Mouse (Mus musculus) kidney, postnatal 36 days (tissue): Measurements from ENCODE around the gene Raly.

Source experiments
- DNase-seq, 2 experiments: peaks; one replicate each; pipeline ENCODE4 v3.0.0; 2021 to 2022; ENCODE audit warnings: mixed read lengths in 2 of 2

Raly gene

GRCm38 (mm10) chr2:154790656-154791483 lies at the start of gene Raly, which contains the start of gene a:
TSS of gene Raly (plus strand) at chr2:154791096.
TSS of gene a (plus strand) at chr2:154791402.
- DNase-seq: peak; percentile 98

GRCm38 (mm10) chr2:154742911-154743819 lies 47.7 kb upstream of the Raly start:
- DNase-seq: no peak

GRCm38 (mm10) chr2:154743915-154744314 lies 47.0 kb upstream of the Raly start:
- no peak for DNase-seq

GRCm38 (mm10) chr2:154748383-154748782 lies 42.5 kb upstream of the Raly start:
- DNase-seq: no peak

GRCm38 (mm10) chr2:154749046-154750036 lies 41.6 kb upstream of the Raly start:
- peak; percentile 13 to 27 for DNase-seq

- DNase-seq: peak in 1 of 2 experiments; percentile 28
Observed at GRCm38 (mm10) chr2:154751924-154752323, 39.0 kb upstream of the Raly start.

DNA sequence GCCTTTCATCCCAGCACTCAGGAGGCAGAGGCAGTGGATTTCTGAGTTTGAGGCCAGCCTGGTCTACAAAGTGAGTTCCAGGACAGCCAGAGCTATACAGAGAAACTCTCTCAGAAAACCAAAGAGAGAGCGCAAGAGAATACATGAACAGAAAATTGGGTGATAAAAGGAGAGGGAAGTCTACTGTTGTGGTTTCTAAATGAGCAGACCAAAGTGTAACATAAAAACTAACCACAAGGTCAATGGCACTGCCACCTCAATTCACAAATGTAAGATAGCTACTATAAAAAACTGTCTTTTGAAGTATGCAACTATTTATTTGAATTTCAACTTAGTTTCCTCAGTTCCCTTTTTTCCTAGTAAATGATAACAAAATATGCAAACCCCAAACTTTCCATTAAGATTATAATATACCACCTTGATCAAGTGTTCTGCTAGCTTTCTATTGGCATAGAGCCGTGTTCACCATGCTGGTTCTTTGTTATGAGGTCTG lies 36.8 kb upstream of the Raly start:
- DNase-seq: no peak

DNA sequence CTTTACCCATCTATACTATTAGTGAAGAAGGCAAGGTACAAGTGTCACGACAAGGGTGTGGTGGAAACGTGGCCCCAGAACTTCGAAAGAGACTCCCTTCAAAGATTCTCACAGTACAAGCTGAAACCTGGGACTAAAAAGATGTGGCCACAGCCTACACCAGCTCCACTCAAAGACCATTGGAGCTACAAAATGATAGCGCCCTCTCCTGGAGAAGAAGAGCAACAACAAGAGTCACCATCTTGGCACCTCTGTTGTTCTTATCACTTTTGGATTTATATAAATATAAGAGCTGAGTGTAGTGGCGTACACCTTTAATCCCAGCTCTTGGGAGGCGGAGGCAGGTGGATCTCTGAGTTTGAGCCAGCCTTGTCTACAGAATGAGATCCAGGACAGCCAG lies 35.1 kb upstream of the Raly start:
- no peak for DNase-seq

- no peak for DNase-seq
Observed at GRCm38 (mm10) chr2:154757691-154758090, 33.2 kb upstream of the Raly start.

DNA sequence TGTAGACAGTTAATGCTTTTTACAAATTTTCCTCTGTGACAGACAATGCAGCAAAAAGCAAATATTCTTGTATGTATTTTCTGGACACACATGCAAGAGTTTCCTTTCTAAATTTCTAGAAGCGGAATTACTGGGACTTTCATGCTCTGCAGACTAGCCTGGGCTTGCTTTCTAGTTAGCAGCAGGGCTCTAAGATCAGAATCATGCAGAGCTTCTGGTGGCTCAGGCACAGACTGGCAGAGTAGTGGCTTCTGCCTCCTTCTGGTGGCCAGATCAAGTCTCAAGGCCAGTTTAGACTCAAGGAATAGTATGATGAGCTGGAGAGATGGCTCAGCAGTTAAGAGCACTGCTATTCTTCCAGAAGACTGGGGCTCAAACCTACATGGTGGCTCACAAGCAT lies 32.4 kb upstream of the Raly start:
- DNase-seq: no peak

DNA sequence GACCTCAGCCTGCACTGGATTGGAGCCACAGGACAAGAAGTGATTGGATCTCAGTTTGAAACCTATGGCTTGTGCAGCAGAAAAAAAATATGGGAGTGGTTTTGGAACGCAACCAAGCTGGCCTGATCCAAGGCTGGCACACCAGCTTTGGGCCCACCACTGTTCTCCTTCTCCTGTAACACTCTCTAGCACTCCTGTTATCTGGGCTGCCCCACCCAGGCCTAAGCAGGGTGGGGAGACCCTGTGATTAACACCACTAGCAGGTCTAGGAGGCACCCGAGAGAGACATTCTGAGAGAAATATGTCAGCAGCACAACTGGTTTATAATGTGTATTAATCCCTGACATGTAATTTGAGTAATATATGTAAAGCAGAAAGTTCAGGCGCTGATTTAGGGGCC lies 27.7 kb upstream of the Raly start:
- no peak for DNase-seq

DNA sequence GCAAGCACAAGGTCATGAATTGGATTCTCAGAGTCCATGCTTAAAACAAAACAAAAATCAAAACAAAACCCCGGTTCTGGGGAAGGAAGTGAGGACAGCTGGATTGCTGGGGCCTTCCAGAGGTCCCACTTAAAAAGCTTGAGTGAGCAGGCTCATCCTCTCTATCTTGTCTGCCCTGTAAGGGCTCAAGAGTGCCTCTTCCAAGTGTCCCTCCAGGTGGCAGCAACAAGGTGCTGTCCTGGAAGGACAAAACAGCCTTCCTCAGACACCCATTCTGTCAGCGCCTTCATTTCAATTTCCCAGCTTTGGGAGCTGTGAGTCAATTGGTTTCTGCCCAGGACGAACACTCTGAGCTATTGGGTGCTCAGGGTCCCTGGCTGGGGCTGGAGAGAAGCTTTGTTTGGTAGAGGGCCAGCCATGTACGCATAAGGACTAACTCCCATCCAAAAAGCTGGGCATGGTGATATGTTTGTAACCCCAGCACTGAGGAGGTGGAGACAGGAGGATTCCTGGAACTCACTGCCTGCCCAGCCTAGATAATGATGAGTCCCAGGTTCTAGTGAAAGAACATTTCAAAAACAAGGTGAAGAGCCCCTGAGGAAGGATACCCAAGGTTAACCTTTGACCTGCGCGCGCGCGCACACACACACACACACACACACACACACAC lies 25.9 kb upstream of the Raly start:
- DNase-seq: peak in 1 of 2 experiments; percentile 42

DNA sequence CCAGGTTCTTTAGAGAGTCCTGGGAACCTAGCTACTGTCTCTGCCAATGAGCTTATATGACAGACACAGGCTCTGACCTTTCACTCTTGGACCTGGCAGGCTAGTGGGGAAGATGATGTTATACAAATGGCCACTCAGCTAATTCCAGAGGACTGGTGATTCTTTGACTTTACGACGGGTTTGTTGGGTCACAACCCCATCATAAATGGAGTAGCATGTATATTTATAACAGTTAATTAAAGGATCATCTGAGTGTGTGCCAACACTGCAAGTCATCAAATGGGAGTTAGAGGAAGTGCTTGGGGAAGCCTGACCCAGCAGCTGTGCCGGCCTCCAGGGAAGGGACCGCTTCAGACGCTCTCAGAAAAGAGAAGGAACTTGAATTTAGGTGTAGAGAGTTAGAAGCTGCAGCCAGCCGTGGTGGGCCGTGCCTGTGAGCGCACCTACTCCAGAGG lies 25.3 kb upstream of the Raly start:
- DNase-seq: no peak

- no peak for DNase-seq
Observed at GRCm38 (mm10) chr2:154767051-154767450, 23.8 kb upstream of the Raly start.

DNA sequence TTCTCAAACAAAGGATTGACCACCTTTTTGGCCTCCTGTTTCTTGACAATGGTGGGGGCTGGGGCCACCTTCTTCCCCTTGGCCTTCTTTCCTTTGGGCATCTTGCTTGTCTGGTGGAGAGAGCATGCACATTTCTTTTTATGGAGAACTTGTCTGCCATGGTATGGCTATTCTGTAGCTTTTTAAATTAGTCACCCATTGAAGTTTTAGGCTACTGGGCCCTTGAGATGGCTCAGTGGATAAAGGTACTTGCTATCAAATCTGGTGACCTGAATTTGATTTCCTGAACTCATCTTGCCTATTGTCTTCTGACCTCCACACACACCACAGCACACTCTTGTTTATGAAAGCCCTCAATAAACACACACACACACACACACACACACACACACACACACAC lies 21.0 kb upstream of the Raly start, which contains the start of gene Gm14214:
Gene Gm14214, minus strand, starts transcription at position 101 of the 400 bp plus-strand sequence.
- DNase-seq: no peak

DNA sequence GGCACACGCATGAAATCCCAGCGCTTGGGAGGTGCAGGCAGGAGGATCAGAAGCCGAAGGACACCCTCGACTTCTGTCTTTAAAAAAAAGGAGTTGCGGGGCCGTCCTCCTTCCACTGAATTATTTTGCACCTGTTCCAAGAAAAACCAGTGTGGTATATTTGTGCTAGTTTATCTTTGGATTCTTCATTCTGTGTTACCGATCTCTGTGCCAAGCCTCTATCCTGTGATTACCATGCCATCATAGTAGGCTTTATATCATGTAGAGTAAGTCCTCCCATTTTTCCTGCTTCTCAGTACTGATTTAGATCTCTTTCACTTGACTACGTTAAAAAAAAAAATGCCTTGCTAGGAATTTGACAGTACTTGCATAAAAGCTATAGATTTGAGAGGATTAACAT lies 19.3 kb upstream of the Raly start:
- no peak for DNase-seq

- peak in 1 of 2 experiments; percentile 30 for DNase-seq
Observed at GRCm38 (mm10) chr2:154774032-154774431, 16.9 kb upstream of the Raly start.

- no peak for DNase-seq
Observed at GRCm38 (mm10) chr2:154776496-154776895, 14.4 kb upstream of the Raly start.

DNA sequence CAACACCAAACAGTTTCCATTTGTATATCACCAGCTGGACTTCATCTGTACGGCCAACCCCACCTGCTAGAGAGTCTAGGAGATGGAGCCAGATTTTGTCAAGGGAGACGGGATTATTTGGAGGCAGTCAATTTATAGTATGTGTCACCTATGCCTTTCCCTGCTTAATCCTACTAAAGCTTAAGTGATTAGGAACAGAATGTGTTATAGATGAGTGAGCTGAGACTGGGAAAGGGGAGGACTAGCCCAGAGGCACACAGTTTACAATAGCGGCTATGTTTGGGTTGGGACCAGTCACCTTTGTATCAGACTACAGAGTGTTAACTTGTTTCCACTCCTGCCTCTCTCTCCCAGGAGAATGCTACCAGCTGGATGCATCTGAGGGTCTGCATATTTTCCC lies 11.2 kb upstream of the Raly start:
- no peak for DNase-seq

DNA sequence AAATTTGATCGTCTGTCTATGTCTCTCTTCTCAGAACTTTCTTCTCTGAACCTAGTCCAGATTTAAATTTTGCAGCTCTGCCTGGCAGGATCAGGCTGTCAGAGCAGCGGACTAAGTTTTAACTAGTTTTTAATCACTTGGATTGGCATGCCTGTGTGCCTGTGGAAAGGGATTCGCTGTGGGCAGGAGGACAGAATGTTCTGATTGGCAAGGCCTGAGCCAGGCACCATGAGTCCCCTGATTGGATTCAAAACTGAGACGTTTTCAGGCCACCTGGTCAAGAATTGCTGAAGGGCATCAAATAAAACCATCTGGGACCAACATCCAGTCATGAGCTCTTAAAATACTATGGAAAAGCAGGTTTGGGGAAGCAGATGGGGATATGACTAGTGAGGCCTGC lies 8.5 kb upstream of the Raly start:
- peak in 1 of 2 experiments; percentile 37 for DNase-seq
